Mouse (Mus musculus) spleen, adult 12 weeks (tissue): ENCODE results near the gene Ltb4r2.
A peak's percentile ranks its signal among the peaks of the same experiment; 100 is the strongest.

Experiments
- DNase-seq: peaks from one replicate; pipeline ENCODE4 v3.0.0; 2022; ENCODE audit warnings: low spot score

The Ltb4r2 gene

GRCm38 (mm10) chr14:55782361-55782960 is 21.2 kb downstream of the Ltb4r2 start:
- DNase-seq, result no peak

GRCm38 (mm10) chr14:55783171-55783957 is 22.1 kb downstream of the Ltb4r2 start:
- DNase-seq, result no peak

GRCm38 (mm10) chr14:55783958-55784235 is 22.7 kb downstream of the Ltb4r2 start, which contains the start of gene Adcy4:
Gene Adcy4, minus strand, starts transcription at chr14:55784095.
- no peak for DNase-seq

GRCm38 (mm10) chr14:55785195-55785594 is 24.0 kb downstream of the Ltb4r2 start:
- no peak for DNase-seq

GRCm38 (mm10) chr14:55787731-55788130 is 26.5 kb downstream of the Ltb4r2 start:
- DNase-seq, result no peak

GRCm38 (mm10) chr14:55788256-55789050 is 27.2 kb downstream of the Ltb4r2 start, which contains the start of gene Ripk3:
Gene Ripk3, minus strand, starts transcription at chr14:55788865.
- DNase-seq, result peak; percentile 43

GRCm38 (mm10) chr14:55793461-55793860 is 32.2 kb downstream of the Ltb4r2 start:
- DNase-seq, result no peak

GRCm38 (mm10) chr14:55793946-55794345 is 32.7 kb downstream of the Ltb4r2 start:
- no peak for DNase-seq

- DNase-seq, result no peak
Measured at GRCm38 (mm10) chr14:55795380-55796163, 34.3 kb downstream of the Ltb4r2 start.
